Mouse (Mus musculus): ENCODE data around the gene Usp17lc.
"Not testable (repeated sequence)": the region's sequence is repeated elsewhere in the genome, so short reads cannot be mapped to it uniquely, and the experiment has no call there.

The Usp17lc gene

GRCm38 (mm10) chr7:103414772-103415171 lies at the start of gene Usp17lc:
Gene Usp17lc (plus strand): TSS chr7:103415072.
- not testable (repeated sequence) for DNase-seq

DNA sequence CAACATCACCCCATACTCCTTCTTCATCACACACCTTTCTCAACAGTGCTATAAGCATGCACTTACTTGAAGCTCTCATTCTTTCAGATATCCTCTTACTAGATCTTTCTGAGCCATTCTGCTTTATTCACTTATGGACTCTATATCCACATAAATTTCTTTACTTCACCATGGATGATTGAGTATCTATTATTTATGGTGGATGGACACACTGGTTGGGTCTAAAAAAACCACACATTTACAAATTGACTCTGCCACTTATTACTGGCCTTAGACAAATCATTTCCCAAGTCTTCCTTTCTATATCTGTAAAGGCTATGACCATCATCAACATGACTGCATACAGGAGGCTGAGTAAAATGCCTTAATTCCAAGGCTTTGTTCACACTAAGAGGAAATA lies 28.8 kb upstream of the Usp17lc start, which contains the start of gene Olfr603:
Gene Olfr603 (minus strand): TSS at position 101 of the 400 bp plus-strand sequence.
- DNase-seq, result no peak

DNA sequence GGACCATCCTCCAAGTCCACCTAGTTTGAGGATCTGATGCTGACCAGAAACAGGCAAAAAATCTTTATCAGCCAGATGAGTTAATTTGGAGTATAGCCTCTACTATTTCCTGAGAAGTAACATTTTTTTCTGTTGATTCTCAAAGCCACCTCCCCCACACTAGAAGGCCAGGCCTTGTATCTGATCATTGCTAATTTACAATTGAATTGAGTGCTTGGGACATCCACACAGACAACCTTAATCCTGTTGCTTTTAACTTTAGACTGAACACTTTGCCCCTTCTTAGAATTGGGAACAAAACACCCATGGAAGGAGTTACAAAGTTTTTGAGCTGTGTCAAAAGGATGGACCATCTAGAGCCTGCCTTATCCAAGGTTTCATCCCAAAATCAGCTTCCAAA lies 17.1 kb upstream of the Usp17lc start:
- DNase-seq, result no peak

DNA sequence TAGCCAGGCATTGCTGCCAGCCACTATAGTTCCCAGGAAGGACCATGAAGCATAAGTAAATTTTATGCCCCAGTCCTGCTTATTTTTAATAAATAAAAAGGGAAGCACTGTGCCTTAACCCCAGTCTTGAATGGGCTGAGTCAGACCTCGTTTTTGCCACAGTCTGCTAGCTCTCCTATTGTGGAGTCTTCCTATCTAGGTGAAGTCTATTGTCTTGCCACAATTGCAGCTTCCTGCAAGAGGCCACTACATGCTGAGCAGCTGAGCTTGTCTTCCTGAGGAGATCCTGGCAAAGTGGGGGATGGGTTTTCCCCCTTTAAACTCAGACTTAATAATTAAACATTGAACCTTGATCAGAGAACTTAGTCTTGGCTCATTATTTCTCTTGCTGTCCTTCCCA lies 15.9 kb upstream of the Usp17lc start:
- no peak for DNase-seq

GRCm38 (mm10) chr7:103406521-103407055 lies 8.3 kb upstream of the Usp17lc start:
- not testable (repeated sequence) for DNase-seq

DNA sequence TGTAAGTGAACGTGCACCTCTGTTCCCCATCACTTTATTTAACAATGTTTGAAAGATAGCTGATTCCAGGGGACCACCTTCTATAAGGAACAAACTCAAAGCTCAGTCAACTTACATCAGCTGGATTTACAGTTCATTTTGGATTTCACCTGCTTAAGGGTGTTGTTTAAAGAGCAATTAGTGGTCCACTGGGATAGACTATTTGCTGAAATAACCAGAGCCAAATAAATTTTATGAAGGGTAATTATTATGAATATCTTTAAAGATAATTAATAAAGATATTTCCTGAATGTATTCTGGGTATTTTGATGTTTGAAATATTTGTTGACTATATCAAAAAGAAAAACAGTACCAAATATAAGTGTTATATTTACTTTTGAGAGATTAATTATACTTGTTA lies 30.5 kb downstream of the Usp17lc start, which contains the start of gene Olfr605:
Gene Olfr605 (minus strand): TSS at position 101 of the 400 bp plus-strand sequence.
- no peak for DNase-seq

GRCm38 (mm10) chr7:103448746-103449145 lies 33.9 kb downstream of the Usp17lc start, which contains the start of gene Olfr606:
Gene Olfr606 (plus strand): TSS chr7:103449046.
- no peak for DNase-seq

DNA sequence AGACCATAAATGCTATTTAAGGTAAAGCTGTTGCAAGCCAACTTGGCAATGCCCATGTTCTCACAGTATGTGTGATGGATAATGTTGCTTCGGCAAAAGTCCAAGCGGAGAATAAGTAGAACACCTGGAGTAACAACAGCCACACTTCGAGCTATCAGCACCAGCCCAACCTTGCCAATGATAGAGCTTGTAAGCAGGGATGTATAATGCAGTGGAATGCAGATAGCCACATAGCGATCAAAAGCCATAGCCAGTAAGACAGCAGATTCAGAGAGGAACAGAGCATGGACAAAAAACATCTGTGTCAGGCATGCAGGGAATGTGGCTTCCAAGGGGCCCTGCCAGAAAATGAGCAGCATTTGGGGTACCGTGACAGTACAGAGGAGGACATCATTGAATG lies 45.7 kb downstream of the Usp17lc start:
- no peak for DNase-seq
